Comparison of ENCODE assay signal across 9 mouse cellular contexts in genomic region chr7:34606051-34606450, GRCm38 (mm10). TPM values are rescaled to one million over a fixed set of nuclear protein-coding genes. Genes with fewer than 3 reads are reported as not detected.
DNase-seq lines count a peak whose midpoint lies in the region; ATAC-seq lines count a peak whose summit lies in the region.
"Had no signal": no experiment of that assay in that cellular context is flagged by ENCODE, and none has a peak within 500 bp of the region (broad histone marks: within the 10 kb centered on the region; RNA-seq: fewer than 3 reads in every experiment).

No protein-coding gene starts in this region.

- H3K9ac ChIP-seq in hindbrain, embryonic 16.5 days (ENCODE audit: low read depth, low read length): peak overlapping the region; percentile 54
- H3K9ac ChIP-seq in neural tube, embryonic 12.5 days: peak overlapping the region; percentile 13; the same call in 1 of the 2 replicates

- H3K4me3 ChIP-seq in hindbrain, embryonic 16.5 days (ENCODE audit: low read length): peak overlapping the region; percentile 7; the same call in 1 of the 2 replicates
- H3K4me3 ChIP-seq in neural tube, embryonic 12.5 days: no peak overlapping the region

- H3K27ac ChIP-seq in hindbrain, embryonic 16.5 days (ENCODE audit: low read depth, low read length): peak overlapping the region; percentile 76
- peak overlapping the region; percentile 57; the same call in 1 of the 2 replicates for H3K27ac ChIP-seq in neural tube, embryonic 12.5 days

- peak; percentile 61 for ATAC-seq in hindbrain, embryonic 16.5 days
- ATAC-seq in neural tube, embryonic 12.5 days (ENCODE audit: low FRiP score, low read depth): peak; percentile 64
- no peak for ATAC-seq in erythroid progenitor cell, adult 5-6 weeks (replicated peaks; ENCODE audit: low FRiP score, poor library complexity, severe bottlenecking)
- ATAC-seq in CD4-positive, CD25-positive, alpha-beta regulatory T cell, adult 4 months: no peak
- ATAC-seq: activated CD4-positive, CD25-positive, alpha-beta regulatory T cell, adult 4 months had no signal

- peaks cover 20% of the 10 kb centered on the region for H3K4me1 ChIP-seq in hindbrain, embryonic 16.5 days (ENCODE audit: control insufficient read depth, insufficient read depth, low read depth, low read length)
- peaks cover 34% of the 10 kb centered on the region for H3K4me1 ChIP-seq in neural tube, embryonic 12.5 days

- peak; percentile 14 for DNase-seq in adrenal gland, postnatal 10 days
- no peak for DNase-seq in adrenal gland, postnatal 4 days (ENCODE audit: low spot score in 2 of 2)
- peak; percentile 30 to 36 for DNase-seq in layer of hippocampus, postnatal 10 days (ENCODE audit: low spot score in 2 of 2)
- no peak for DNase-seq in layer of hippocampus, adult 8-10 months (ENCODE audit: low spot score in 2 of 2)

- no peaks in the 10 kb centered on the region for H3K36me3 ChIP-seq in hindbrain, embryonic 16.5 days (ENCODE audit: control insufficient read depth, insufficient read depth, low read length)
- H3K36me3 ChIP-seq in neural tube, embryonic 12.5 days: no peaks in the 10 kb centered on the region

- H3K27me3 ChIP-seq in hindbrain, embryonic 16.5 days (replicated peaks; ENCODE audit: control insufficient read depth, insufficient read depth, low read length): no peaks in the 10 kb centered on the region
- H3K27me3 ChIP-seq in neural tube, embryonic 12.5 days (replicated peaks): no peaks in the 10 kb centered on the region

- peak overlapping the region; percentile 49 for H3K4me2 ChIP-seq in hindbrain, embryonic 16.5 days (ENCODE audit: low read length)
- H3K4me2 ChIP-seq in neural tube, embryonic 12.5 days (replicated peaks): peak overlapping the region; percentile 40

- WGBS in hindbrain, embryonic 16.5 days: 29% methylated on average over 15 of the region's 15 CpGs
- WGBS in neural tube, embryonic 12.5 days: 32% methylated on average over 15 of the region's 15 CpGs

- H3K9me3 ChIP-seq in hindbrain, embryonic 16.5 days (ENCODE audit: control insufficient read depth, low read length): no peaks in the 10 kb centered on the region
- H3K9me3 ChIP-seq in neural tube, embryonic 12.5 days: no peaks in the 10 kb centered on the region

RNA-seq across cellular contexts. Expression of gene Kctd15, which starts 50.5 kb away (rescaled TPM):
- total RNA-seq in adrenal gland, postnatal 10 days (2021): 10 to 100 TPM; 15.4 to 17.4 TPM
- total RNA-seq in adrenal gland, postnatal 4 days (2021): 10 to 100 TPM; 15.6 to 19.9 TPM
- 10 to 100 TPM; 19.1 to 24.2 TPM for total RNA-seq in layer of hippocampus, postnatal 10 days (2021)
- 10 to 100 TPM; 11.7 to 14.9 (median 12.8) TPM for total RNA-seq in layer of hippocampus, adult 8-10 months (2022)
- 18.0 and 21.6 TPM in 2 replicates for polyA plus RNA-seq in hindbrain, embryonic 16.5 days (2015; fragmentation: Nextera tagmentation; extraction: Ambion mirVana)
- 41.9 and 44.7 TPM in 2 replicates for polyA plus RNA-seq in neural tube, embryonic 12.5 days (2016; fragmentation: Nextera tagmentation; extraction: Ambion mirVana)
- total RNA-seq in erythroid progenitor cell, adult 5-6 weeks (2015; ENCODE audit: low replicate concordance): not detected in 2 replicates
- not detected in 2 replicates for total RNA-seq in erythroid progenitor cell, adult 5-6 weeks (2017; ENCODE audit: low replicate concordance)
- polyA plus RNA-seq in CD4-positive, CD25-positive, alpha-beta regulatory T cell, adult 4 months (2017; shearing (Covaris generic)): not detected
- polyA plus RNA-seq: activated CD4-positive, CD25-positive, alpha-beta regulatory T cell, adult 4 months had no signal

Comparison
In these comparisons a context has a peak if more than half of its experiments do, and no peak if none do; other contexts are left out.
1. DNase-seq: peak in adrenal gland, postnatal 10 days (single experiment) and layer of hippocampus, postnatal 10 days (2 of 2); none in adrenal gland, postnatal 4 days (0 of 2) and layer of hippocampus, adult 8-10 months (0 of 2).
2. ATAC-seq: peak in hindbrain, embryonic 16.5 days (single experiment) and neural tube, embryonic 12.5 days (single experiment); none in erythroid progenitor cell, adult 5-6 weeks (single experiment) and CD4-positive, CD25-positive, alpha-beta regulatory T cell, adult 4 months (single experiment).
3. RNA of gene Kctd15, which starts 50.5 kb away (total RNA-seq): 19.1 to 24.2 TPM in layer of hippocampus, postnatal 10 days, 15.6 to 19.9 TPM in adrenal gland, postnatal 4 days, 15.4 to 17.4 TPM in adrenal gland, postnatal 10 days and 11.7 to 14.9 TPM in layer of hippocampus, adult 8-10 months; not detected in erythroid progenitor cell, adult 5-6 weeks; every median in the first group is over 10 times any median in the second.